Mouse (Mus musculus): Measurements from ENCODE around the gene Lsmem1. TPM values are rescaled to one million over a fixed set of nuclear protein-coding genes. Genes with fewer than 3 reads are reported as not detected.

The Lsmem1 gene
- polyA plus RNA-seq, 1 experiment: not detected

- DNase-seq (ENCODE audit: low read depth): no peak
Observed at GRCm38 (mm10) chr12:40140706-40141105, 58.6 kb downstream of the Lsmem1 start.

- DNase-seq (ENCODE audit: low read depth): no peak
Observed at GRCm38 (mm10) chr12:40139484-40140245, 59.6 kb downstream of the Lsmem1 start.

GRCm38 (mm10) chr12:40134529-40134928 is 64.8 kb downstream of the Lsmem1 start:
- no peak for DNase-seq (ENCODE audit: low read depth)

GRCm38 (mm10) chr12:40133573-40134271 is 65.6 kb downstream of the Lsmem1 start, which contains the start of gene Scin:
Gene Scin (minus strand): TSS chr12:40134228.
- no peak for DNase-seq (ENCODE audit: low read depth)

GRCm38 (mm10) chr12:40133194-40133572 is 66.1 kb downstream of the Lsmem1 start:
- DNase-seq (ENCODE audit: low read depth): no peak

Other genes starting within 250 kb of the Lsmem1 start
- 26.9 and 27.6 TPM in 2 replicates for gene Arl4a, start 161.5 kb downstream of the Lsmem1 start, polyA plus RNA-seq (2012; rRNA removed)
- gene Scin, start 65.3 kb downstream of the Lsmem1 start, polyA plus RNA-seq (2012; rRNA removed): 2.6 and 4.2 TPM in 2 replicates
- gene Ifrd1, start 49.0 kb upstream of the Lsmem1 start, polyA plus RNA-seq (2012; rRNA removed): 19.5 and 35.2 TPM in 2 replicates
- gene Zfp277, start 246.4 kb upstream of the Lsmem1 start, polyA plus RNA-seq (2012; rRNA removed): 8.6 and 8.9 TPM in 2 replicates
- 7.0 and 7.1 TPM in 2 replicates for gene Dock4, start 246.5 kb upstream of the Lsmem1 start, polyA plus RNA-seq (2012; rRNA removed)